Mouse (Mus musculus) lung, adult 2 months (tissue): ENCODE results near the gene Camkk2. TPM values are rescaled to one million over a fixed set of nuclear protein-coding genes. Genes with fewer than 3 reads are reported as not detected.

ENCODE experiments used
- DNase-seq: peaks from one replicate; pipeline ENCODE4 v3.0.0; 2022
- H3K4me1 ChIP-seq: fragments of 200-500 bp; 2 replicates; pipeline ENCODE4 v1.6.1; 2011; ENCODE audit warnings: low read length; ENCODE audit not compliant: control insufficient read depth, insufficient read depth
- H3K4me3 ChIP-seq: fragments of 200-500 bp; replicated peaks from 2 replicates; pipeline ENCODE3; 2011; ENCODE audit warnings: low read depth, mild to moderate bottlenecking, control low read depth, low read length; ENCODE audit errors: extremely low read depth
- CTCF ChIP-seq: fragments of 200-500 bp; IDR thresholded peaks from 2 replicates; pipeline ENCODE4 v1.5.1; 2011; ENCODE audit warnings: mild to moderate bottlenecking, low read length, control low read depth; ENCODE audit not compliant: insufficient read depth
- POLR2A ChIP-seq: fragments of 200-500 bp; IDR thresholded peaks from 2 replicates; pipeline ENCODE4 v1.6.1; 2011; ENCODE audit warnings: low read depth, mild to moderate bottlenecking, control low read depth, low read length, borderline replicate concordance; ENCODE audit errors: extremely low read depth
- WGBS: fragments of 180-500 bp; shearing (Covaris S2); methylation state at CpG from one replicate; pipeline ENCODE4 v1.1.7; 2018; 5-methylcytosine and 5-hydroxymethylcytosine counted together
- polyA plus RNA-seq: library from polyadenylated mRNA; depleted of rRNA; stranded (reverse); fragments of >200 nt; gene quantifications from 2 replicates; pipeline ENCODE4 v1.2.3, GENCODE M21; 2012

The Camkk2 gene
- polyA plus RNA-seq, 1 experiment = 33.3 TPM

- TF ChIP-seq POLR2A = no peak
- no peak for TF ChIP-seq CTCF
- WGBS = 69% methylated on average over 9 of the region's 9 CpGs
- Histone ChIP-seq H3K4me3 (no peak overlapping the region), H3K4me1 (peaks cover 3% of the 10 kb centered on the region)
- no peak for DNase-seq
Observed at GRCm38 (mm10) chr5:122802706-122803105, 23.5 kb upstream of the Camkk2 start.

- DNase-seq = no peak
- TF ChIP-seq CTCF (no peak), POLR2A (no peak)
- 74% methylated on average over 8 of the region's 8 CpGs for WGBS
Observed at GRCm38 (mm10) chr5:122801684-122802083, 22.5 kb upstream of the Camkk2 start.

GRCm38 (mm10) chr5:122800345-122801010, 21.3 kb upstream of the Camkk2 start:
- H3K4me3 ChIP-seq = no peak overlapping the region
- TF ChIP-seq CTCF = no peak
- no peak for TF ChIP-seq POLR2A
- WGBS = 65% methylated on average over 13 of the region's 13 CpGs
- no peak for DNase-seq
- peaks cover 3% of the 10 kb centered on the region for H3K4me1 ChIP-seq

More at GRCm38 (mm10) chr5:122801684-122802083, 22.5 kb upstream of the Camkk2 start:
- Histone ChIP-seq H3K4me3 (no peak overlapping the region), H3K4me1 (peaks cover 3% of the 10 kb centered on the region)

GRCm38 (mm10) chr5:122799379-122800344, 20.5 kb upstream of the Camkk2 start:
- no peak for TF ChIP-seq CTCF
- TF ChIP-seq POLR2A = no peak
- no peak for DNase-seq
- H3K4me1 ChIP-seq = peaks cover 3% of the 10 kb centered on the region
- WGBS = 68% methylated on average over 17 of the region's 17 CpGs
- H3K4me3 ChIP-seq = no peak overlapping the region

GRCm38 (mm10) chr5:122798557-122799378, 19.6 kb upstream of the Camkk2 start:
- WGBS = 47% methylated on average over 17 of the region's 17 CpGs
- no peak; the same call in 1 of the 2 replicates for TF ChIP-seq POLR2A
- TF ChIP-seq CTCF = no peak
- DNase-seq = peak; percentile 61

GRCm38 (mm10) chr5:122797866-122798265, 18.7 kb upstream of the Camkk2 start:
- DNase-seq = no peak
- 85% methylated on average over 3 of the region's 3 CpGs for WGBS
- TF ChIP-seq CTCF (no peak), POLR2A (no peak)

More at GRCm38 (mm10) chr5:122798557-122799378, 19.6 kb upstream of the Camkk2 start:
- Histone ChIP-seq H3K4me1 (peaks cover 3% of the 10 kb centered on the region), H3K4me3 (no peak overlapping the region)

GRCm38 (mm10) chr5:122788696-122789095, 9.5 kb upstream of the Camkk2 start:
- WGBS = 75% methylated on average over 2 of the region's 2 CpGs
- DNase-seq = no peak
- Histone ChIP-seq H3K4me1 (no peaks in the 10 kb centered on the region), H3K4me3 (no peak overlapping the region)
- TF ChIP-seq CTCF (no peak), POLR2A (no peak)

More at GRCm38 (mm10) chr5:122797866-122798265, 18.7 kb upstream of the Camkk2 start:
- H3K4me3 ChIP-seq = no peak overlapping the region
- H3K4me1 ChIP-seq = peaks cover 3% of the 10 kb centered on the region

GRCm38 (mm10) chr5:122786035-122786819, 7.0 kb upstream of the Camkk2 start:
- no peak overlapping the region for H3K4me3 ChIP-seq
- DNase-seq = no peak
- H3K4me1 ChIP-seq = no peaks in the 10 kb centered on the region
- TF ChIP-seq POLR2A (no peak), CTCF (no peak)
- WGBS = 64% methylated on average over 12 of the region's 12 CpGs
